Mouse (Mus musculus): ENCODE measurements around the gene Mnat1.

- TF ChIP-seq CTCF (IDR thresholded peaks at IDR 0.05; ENCODE audit: borderline replicate concordance, insufficient read depth, low read depth, low read length) (no peak), POLR2A (IDR thresholded peaks at IDR 0.05; ENCODE audit: borderline replicate concordance, insufficient read depth, low read length) (no peak)
These were observed 82.5 kb downstream of the Mnat1 start for GRCm38 (mm10) chr12:73205710-73206649.

Measured in cerebellum, adult 2 months (tissue).